Mouse (Mus musculus): ENCODE measurements around the gene Gm4491. TPM values are rescaled to one million over a fixed set of nuclear protein-coding genes. Genes with fewer than 3 reads are reported as not detected.
A peak's percentile ranks its signal among the peaks of the same experiment; 100 is the strongest.

The Gm4491 gene
- total RNA-seq, 2 experiments from 2014 or later = not detected

DNA sequence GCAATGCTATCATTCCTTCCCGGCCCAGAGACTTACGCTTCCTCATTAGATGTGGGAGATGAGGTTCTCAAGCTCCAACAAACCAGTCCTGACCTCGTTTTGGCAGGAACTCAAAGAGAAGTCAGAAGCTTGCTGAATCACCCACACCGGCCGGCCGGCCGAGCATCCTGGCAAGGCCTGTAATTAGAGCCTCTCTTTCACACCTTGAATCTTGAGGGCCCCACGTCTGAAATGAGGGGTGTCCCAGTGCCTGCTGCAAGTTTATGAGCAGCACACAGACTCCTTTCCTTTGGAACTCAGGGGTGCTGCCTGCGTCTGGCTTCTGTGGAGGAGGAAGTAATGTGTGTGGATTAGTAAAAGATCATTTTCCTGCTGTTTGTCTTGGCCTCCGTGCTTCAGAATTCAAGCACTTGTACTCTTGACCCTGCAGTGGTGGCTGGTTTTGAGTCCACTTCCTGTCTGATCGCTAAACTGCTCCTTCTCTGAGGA is 31.5 kb downstream of the Gm4491 start:
- no peak for DNase-seq (ENCODE audit: low spot score in 2 of 2)

DNA sequence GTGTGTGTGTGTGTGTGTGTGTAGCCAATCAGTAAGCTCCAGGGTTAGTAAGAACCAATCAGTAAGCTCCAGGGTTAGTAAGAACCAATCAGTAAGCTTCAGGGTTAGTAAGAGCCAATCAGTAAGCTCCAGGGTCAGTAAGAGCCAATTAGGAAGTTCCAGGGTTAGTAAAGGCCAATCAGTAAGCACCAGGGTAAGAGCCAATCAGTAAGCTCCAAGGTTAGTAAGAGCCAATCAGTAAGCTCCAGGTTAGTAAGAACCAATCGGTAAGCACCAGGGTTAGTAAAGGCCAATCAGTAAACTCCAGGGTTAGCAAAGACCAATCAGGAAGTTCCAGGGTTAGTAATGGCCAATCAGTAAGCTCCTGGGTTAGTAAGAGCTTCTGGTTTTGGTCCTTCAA is 32.8 kb downstream of the Gm4491 start:
- DNase-seq (ENCODE audit: low spot score in 2 of 2) = no peak

DNA sequence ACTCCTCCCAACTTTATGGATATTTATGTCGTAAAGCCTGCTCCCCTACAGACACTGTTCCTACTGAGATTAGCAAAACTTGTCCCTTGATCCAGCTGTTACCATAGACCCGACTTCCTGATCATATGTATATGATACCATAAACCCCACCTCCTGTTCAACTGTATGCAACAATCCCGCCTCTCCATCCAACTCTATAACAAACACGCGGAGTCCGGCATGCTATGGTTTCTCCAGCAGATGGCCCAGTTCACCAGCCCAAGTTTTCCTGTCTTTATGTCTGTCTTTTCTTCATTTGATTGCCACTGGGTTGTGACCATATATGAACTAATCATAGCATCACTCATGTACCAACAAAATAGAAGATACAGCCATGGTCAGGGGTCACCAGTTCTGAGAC is 40.1 kb downstream of the Gm4491 start:
- no peak for DNase-seq (ENCODE audit: low spot score in 2 of 2)

DNA sequence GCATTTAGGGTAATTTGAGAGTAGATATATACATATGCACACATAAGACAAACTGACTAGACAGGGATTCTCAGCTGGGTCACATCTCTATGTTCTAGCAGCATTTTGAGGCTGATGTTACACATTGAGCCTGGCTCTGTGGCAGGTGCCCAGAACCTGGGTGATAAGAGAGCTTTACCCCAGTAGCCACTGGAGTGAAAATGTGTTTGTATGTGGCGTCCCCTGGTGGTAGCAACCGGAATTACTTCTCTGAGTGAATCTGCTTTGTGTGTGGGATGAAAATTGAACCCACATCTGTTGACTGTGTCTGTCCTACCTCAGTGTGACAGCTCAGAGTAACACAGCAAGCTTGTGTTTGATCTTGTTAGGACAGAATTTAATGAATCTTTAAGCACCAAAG is 45.8 kb downstream of the Gm4491 start:
- DNase-seq (ENCODE audit: low spot score in 2 of 2) = peak; percentile 7 to 20

DNA sequence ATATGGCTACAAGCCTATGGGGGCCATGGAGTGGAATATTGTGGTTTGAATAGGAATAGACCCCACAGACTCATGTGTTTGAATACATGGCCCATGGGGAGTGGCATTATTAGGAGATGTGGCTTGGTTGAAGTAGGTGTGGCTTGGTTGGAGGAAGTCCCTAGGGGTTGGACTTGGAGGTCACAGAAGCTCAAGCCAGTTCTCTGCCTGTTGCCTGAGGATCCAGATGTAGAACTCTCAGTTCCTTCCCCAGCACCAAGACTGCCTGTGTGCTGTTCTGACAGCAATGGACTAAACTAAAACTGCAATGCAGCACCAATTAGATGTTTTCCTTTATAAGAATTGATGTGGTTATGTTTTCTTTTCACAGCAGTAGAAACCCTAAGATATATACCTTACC is 49.6 kb downstream of the Gm4491 start:
- DNase-seq (ENCODE audit: low spot score in 2 of 2) = no peak

Other genes with a start within 250 kb of the Gm4491 start
- 10 to 100 TPM; 66.3 to 71.8 TPM for gene Zmym2, start 229.2 kb downstream of the Gm4491 start, total RNA-seq (2021)
- gene Gja3, start 57.8 kb downstream of the Gm4491 start, total RNA-seq (2021) = 1 to 10 TPM in 1 of 2 experiments, under 1 TPM in 1; 0.59 to 1.8 TPM
- 10 to 100 TPM in 1 of 2 experiments, 1 to 10 TPM in 1; 3.7 to 13.6 TPM for gene Gjb2, start 11.2 kb downstream of the Gm4491 start, total RNA-seq (2021)
- not detected for gene Gjb6, start 17.7 kb upstream of the Gm4491 start, total RNA-seq (2021)